ENCODE assay signal across 28 mouse cellular contexts in genomic region chr1:130937170-130937569, GRCm38 (mm10). TPM values are rescaled to one million over a fixed set of nuclear protein-coding genes. Genes with fewer than 3 reads are reported as not detected.
DNase-seq lines count a peak whose midpoint lies in the region; ATAC-seq and TF ChIP-seq lines count a peak whose summit lies in the region.
"Had no signal": no experiment of that assay in that cellular context is flagged by ENCODE, and none has a peak within 500 bp of the region (broad histone marks: within the 10 kb centered on the region; RNA-seq: fewer than 3 reads in every experiment).

No protein-coding gene starts in this region.

- no peaks in the 10 kb centered on the region for H3K27me3 ChIP-seq in intestine, embryonic 15.5 days (replicated peaks)
- no peaks in the 10 kb centered on the region for H3K27me3 ChIP-seq in intestine, postnatal 0 days (replicated peaks; ENCODE audit: control insufficient read depth, insufficient read depth, low read length)
- peaks cover 3 to 7% of the 10 kb centered on the region in 2 experiments; a peak in 3 of 4 replicates for H3K27me3 ChIP-seq in MEL (ENCODE audit: control insufficient read depth in 1 of 2, insufficient read depth in 2 of 2, low read length in 2 of 2)
- no peaks in the 10 kb centered on the region for H3K27me3 ChIP-seq in intestine, embryonic 16.5 days (replicated peaks; ENCODE audit: control insufficient read depth, insufficient read depth, low read length)
- H3K27me3 ChIP-seq: CH12.LX, Patski had no signal

- no peak for TF ChIP-seq EP300 in MEL (IDR thresholded peaks at IDR 0.05; ENCODE audit: low read depth in 1 of 2, low read length in 2 of 2)

- H3K27ac ChIP-seq in intestine, embryonic 15.5 days = no peak overlapping the region
- H3K27ac ChIP-seq in intestine, postnatal 0 days (ENCODE audit: low read depth, low read length) = no peak overlapping the region
- no peak overlapping the region for H3K27ac ChIP-seq in MEL (ENCODE audit: control insufficient read depth, low read depth, low read length)
- H3K27ac ChIP-seq in intestine, embryonic 16.5 days (ENCODE audit: low read length) = no peak overlapping the region
- no peak overlapping the region for H3K27ac ChIP-seq in gastrocnemius, adult 2 months

- intact Hi-C loops in gastrocnemius, adult 2 months (cut with DNase I) = no loop called here

- WGBS in intestine, embryonic 15.5 days = 78% methylated on average over 4 of the region's 4 CpGs
- WGBS in intestine, postnatal 0 days = 71% methylated on average over 4 of the region's 4 CpGs
- WGBS in intestine, embryonic 16.5 days = 77% methylated on average over 4 of the region's 4 CpGs

- DNase-seq in MEL (ENCODE audit: low read depth, low spot score) = peak; percentile 6
- DNase-seq in yolk sac, embryonic 10.5 days (ENCODE audit: low spot score) = peak; percentile 44
- DNase-seq in spleen, postnatal 10 days (ENCODE audit: low spot score in 2 of 2) = no peak
- no peak for DNase-seq in gastrocnemius, adult 2 months
- DNase-seq in spleen, adult 12 weeks (ENCODE audit: low spot score) = no peak
- DNase-seq: adrenal gland, adult 2 months; adrenal gland, adult 8-10 months; adrenal gland, postnatal 10 days; adrenal gland, postnatal 14 days; adrenal gland, postnatal 25 days; adrenal gland, postnatal 36 days; B cell, adult 2 months; cerebellum, adult 11 months; cerebellum, adult 11-12 months; cerebellum, adult 18-20 months had no signal

- no peak overlapping the region for H3K4me3 ChIP-seq in intestine, embryonic 15.5 days (replicated peaks)
- H3K4me3 ChIP-seq in intestine, postnatal 0 days (ENCODE audit: low read depth, low read length) = no peak overlapping the region
- H3K4me3 ChIP-seq in MEL (ENCODE audit: control insufficient read depth in 1 of 2, insufficient read depth in 1 of 2, low read depth in 2 of 2, low read length in 2 of 2) = no peak overlapping the region
- no peak overlapping the region for H3K4me3 ChIP-seq in intestine, embryonic 16.5 days (ENCODE audit: low read length)
- H3K4me3 ChIP-seq in gastrocnemius, adult 2 months = no peak overlapping the region

- H3K4me2 ChIP-seq in intestine, embryonic 15.5 days (replicated peaks) = no peak overlapping the region
- H3K4me2 ChIP-seq in intestine, postnatal 0 days (replicated peaks; ENCODE audit: low read depth) = no peak overlapping the region
- H3K4me2 ChIP-seq in intestine, embryonic 16.5 days (ENCODE audit: low read depth, low read length) = no peak overlapping the region

- H3K36me3 ChIP-seq in intestine, embryonic 15.5 days = no peaks in the 10 kb centered on the region
- H3K36me3 ChIP-seq in intestine, postnatal 0 days (ENCODE audit: control insufficient read depth, insufficient read depth) = no peaks in the 10 kb centered on the region
- H3K36me3 ChIP-seq in MEL (ENCODE audit: control insufficient read depth in 1 of 2, insufficient read depth in 2 of 2, low read length in 2 of 2) = no peaks in the 10 kb centered on the region
- no peaks in the 10 kb centered on the region for H3K36me3 ChIP-seq in intestine, embryonic 16.5 days (ENCODE audit: control insufficient read depth, insufficient read depth, low read length)
- H3K36me3 ChIP-seq: G1E had no signal

- H3K9ac ChIP-seq in intestine, embryonic 15.5 days = no peak overlapping the region
- no peak overlapping the region for H3K9ac ChIP-seq in intestine, postnatal 0 days (ENCODE audit: low read depth, low read length)
- H3K9ac ChIP-seq in MEL (ENCODE audit: control insufficient read depth, low read depth, low read length, poor library complexity, severe bottlenecking) = no peak overlapping the region
- no peak overlapping the region for H3K9ac ChIP-seq in intestine, embryonic 16.5 days (ENCODE audit: low read depth, low read length)

- TF ChIP-seq CTCF in intestine, postnatal 0 days (IDR thresholded peaks at IDR 0.05; ENCODE audit: low read depth) = no peak
- TF ChIP-seq CTCF in MEL (IDR thresholded peaks at IDR 0.05 in 2 of 3, conservative IDR thresholded peaks at IDR 0.05 in 1 of 3; ENCODE audit: control insufficient read depth in 1 of 3, insufficient read depth in 1 of 3, low read depth in 2 of 3, low read length in 3 of 3, poor library complexity in 1 of 3, severe bottlenecking in 1 of 3) = no peak
- TF ChIP-seq CTCF in gastrocnemius, adult 2 months (IDR thresholded peaks at IDR 0.05) = no peak

- H3K79me2 ChIP-seq in MEL (ENCODE audit: control insufficient read depth, insufficient read depth, low read length, poor library complexity) = no peaks in the 10 kb centered on the region

- H3K4me1 ChIP-seq in intestine, embryonic 15.5 days (replicated peaks) = no peaks in the 10 kb centered on the region
- 0 out of 2 replicates have a peak, but pooled peaks cover 2% of the 10 kb centered on the region for H3K4me1 ChIP-seq in intestine, postnatal 0 days (replicated peaks; ENCODE audit: control insufficient read depth, insufficient read depth, low read length)
- H3K4me1 ChIP-seq in MEL (ENCODE audit: control insufficient read depth in 1 of 2, insufficient read depth in 2 of 2, low read length in 2 of 2) = no peaks in the 10 kb centered on the region
- 0 out of 2 replicates have a peak, but pooled peaks cover 2% of the 10 kb centered on the region for H3K4me1 ChIP-seq in intestine, embryonic 16.5 days (ENCODE audit: control insufficient read depth, insufficient read depth, low read length)

- H3K9me3 ChIP-seq in intestine, embryonic 15.5 days = no peaks in the 10 kb centered on the region
- no peaks in the 10 kb centered on the region for H3K9me3 ChIP-seq in intestine, postnatal 0 days (ENCODE audit: control insufficient read depth)
- no peaks in the 10 kb centered on the region for H3K9me3 ChIP-seq in MEL (replicated peaks; ENCODE audit: insufficient read depth, low read length)
- no peaks in the 10 kb centered on the region for H3K9me3 ChIP-seq in intestine, embryonic 16.5 days (ENCODE audit: control insufficient read depth, low read length)
- H3K9me3 ChIP-seq: G1E had no signal

- TF ChIP-seq POLR2A in MEL (IDR thresholded peaks at IDR 0.05; ENCODE audit: control insufficient read depth in 1 of 2, insufficient read depth in 1 of 2, low read depth in 1 of 2, low read length in 2 of 2, poor library complexity in 1 of 2) = no peak

- peak; percentile 62; the same call in 1 of the 2 replicates for ATAC-seq in intestine, embryonic 15.5 days
- no peak for ATAC-seq in intestine, postnatal 0 days
- peak; percentile 81; the same call in 1 of the 2 replicates for ATAC-seq in intestine, embryonic 16.5 days
- ATAC-seq: activated CD4-positive, CD25-positive, alpha-beta regulatory T cell, adult 4 months; CD4-positive, CD25-positive, alpha-beta regulatory T cell, adult 4 months; Patski had no signal

- no peak for TF ChIP-seq RAD21 in MEL (IDR thresholded peaks at IDR 0.05; ENCODE audit: low read depth, low read length)

TF ChIP-seq in MEL, 35 proteins besides CTCF, POLR2A, EP300 and RAD21 (continues in another document):
- TF ChIP-seq GATA1 (IDR thresholded peaks at IDR 0.05; ENCODE audit: low read depth, low read length) (no peak), POLR2AphosphoS2 (IDR thresholded peaks at IDR 0.05; ENCODE audit: low read length) (no peak), MYB (IDR thresholded peaks at IDR 0.05; ENCODE audit: low read depth, low read length) (no peak), SIN3A (IDR thresholded peaks at IDR 0.05; ENCODE audit: low read length) (no peak), MAX (IDR thresholded peaks at IDR 0.05; ENCODE audit: low read length) (no peak), TAL1 (IDR thresholded peaks at IDR 0.05; ENCODE audit: low read length) (no peak), MEF2A (IDR thresholded peaks at IDR 0.05; ENCODE audit: extremely low read depth, insufficient replicate concordance, low read depth, low read length, poor library complexity, severe bottlenecking) (no peak), ELF1 (IDR thresholded peaks at IDR 0.05; ENCODE audit: low read depth, low read length) (no peak), E2F4 (IDR thresholded peaks at IDR 0.05; ENCODE audit: borderline replicate concordance, low read depth, low read length) (no peak), SMC3 (IDR thresholded peaks at IDR 0.05; ENCODE audit: low read depth, low read length) (no peak), CHD1 (IDR thresholded peaks at IDR 0.05; ENCODE audit: low read depth, low read length) (no peak), GABPA (IDR thresholded peaks at IDR 0.05; ENCODE audit: low read depth, low read length) (no peak), ZC3H11A (IDR thresholded peaks at IDR 0.05; ENCODE audit: low read depth, low read length) (no peak), BHLHE40 (IDR thresholded peaks at IDR 0.05; ENCODE audit: borderline replicate concordance, low read depth, low read length) (no peak), TCF12 (IDR thresholded peaks at IDR 0.05; ENCODE audit: low read depth, low read length) (no peak), RCOR1 (IDR thresholded peaks at IDR 0.05; ENCODE audit: low read depth, low read length) (no peak), CHD2 (IDR thresholded peaks at IDR 0.05; ENCODE audit: low read length) (no peak)

RNA-seq across cellular contexts. Expression of gene Il19, which starts 2.7 kb away (rescaled TPM):
- 0.20 and 0.33 TPM in 2 replicates for polyA plus RNA-seq in intestine, embryonic 15.5 days (2015; fragmentation: Nextera tagmentation; extraction: Ambion mirVana)
- not detected in 2 replicates for polyA plus RNA-seq in intestine, postnatal 0 days (2015; fragmentation: Nextera tagmentation; extraction: Ambion mirVana)
- total RNA-seq in MEL (2012; rRNA removed) = not detected in 2 replicates
- polyA plus RNA-seq in MEL (2012; ENCODE audit: insufficient read depth in 1 of 2, insufficient read length in 2 of 2, low read depth in 1 of 2, low replicate concordance in 2 of 2, missing spikeins in 1 of 2) = not detected
- polyA plus RNA-seq in intestine, embryonic 16.5 days (2015; fragmentation: Nextera tagmentation; extraction: Ambion mirVana) = 0.20 TPM in 1 of 2 replicates, not detected in the other
- total RNA-seq in gastrocnemius, adult 2 months (2021) = not detected
- total RNA-seq: adrenal gland, adult 18-20 months; adrenal gland, adult 2 months; adrenal gland, adult 8-10 months; adrenal gland, postnatal 10 days; adrenal gland, postnatal 14 days; adrenal gland, postnatal 25 days; adrenal gland, postnatal 36 days; adrenal gland, postnatal 4 days; G1E had no signal
- polyA plus RNA-seq: activated CD4-positive, CD25-positive, alpha-beta regulatory T cell, adult 4 months; adrenal gland, adult 2 months; brain, embryonic 14.5 days; CD4-positive, CD25-positive, alpha-beta regulatory T cell, adult 4 months; G1E had no signal

RNA-seq across cellular contexts. Expression of gene Il20, which starts 25.9 kb away (rescaled TPM):
- polyA plus RNA-seq in intestine, embryonic 15.5 days (2015; fragmentation: Nextera tagmentation; extraction: Ambion mirVana) = not detected in 2 replicates
- polyA plus RNA-seq in intestine, postnatal 0 days (2015; fragmentation: Nextera tagmentation; extraction: Ambion mirVana) = not detected in 2 replicates
- not detected in 2 replicates for total RNA-seq in MEL (2012; rRNA removed)
- polyA plus RNA-seq in MEL (2012; ENCODE audit: insufficient read depth in 1 of 2, insufficient read length in 2 of 2, low read depth in 1 of 2, low replicate concordance in 2 of 2, missing spikeins in 1 of 2) = not detected
- polyA plus RNA-seq in intestine, embryonic 16.5 days (2015; fragmentation: Nextera tagmentation; extraction: Ambion mirVana) = not detected in 2 replicates
- total RNA-seq in gastrocnemius, adult 2 months (2021) = not detected
- total RNA-seq: adrenal gland, adult 18-20 months; adrenal gland, adult 2 months; adrenal gland, adult 8-10 months; adrenal gland, postnatal 10 days; adrenal gland, postnatal 14 days; adrenal gland, postnatal 25 days; adrenal gland, postnatal 36 days; adrenal gland, postnatal 4 days; CH12.LX; ES-E14; G1E had no signal
- polyA plus RNA-seq: activated CD4-positive, CD25-positive, alpha-beta regulatory T cell, adult 4 months; adrenal gland, adult 2 months; brain, embryonic 14.5 days; C2C12; CD4-positive, CD25-positive, alpha-beta regulatory T cell, adult 4 months; G1E; Patski had no signal

RNA-seq across cellular contexts. Expression of gene Il24, which starts 49.9 kb away (rescaled TPM):
- polyA plus RNA-seq in intestine, embryonic 15.5 days (2015; fragmentation: Nextera tagmentation; extraction: Ambion mirVana) = not detected in 2 replicates
- polyA plus RNA-seq in intestine, postnatal 0 days (2015; fragmentation: Nextera tagmentation; extraction: Ambion mirVana) = not detected in 2 replicates
- total RNA-seq in MEL (2012; rRNA removed) = not detected in 2 replicates
- polyA plus RNA-seq in MEL (2012; ENCODE audit: insufficient read depth in 1 of 2, insufficient read length in 2 of 2, low read depth in 1 of 2, low replicate concordance in 2 of 2, missing spikeins in 1 of 2) = not detected
- not detected in 2 replicates for polyA plus RNA-seq in intestine, embryonic 16.5 days (2015; fragmentation: Nextera tagmentation; extraction: Ambion mirVana)
- total RNA-seq in gastrocnemius, adult 2 months (2021) = not detected
- total RNA-seq: adrenal gland, adult 18-20 months; adrenal gland, adult 2 months; adrenal gland, adult 8-10 months; adrenal gland, postnatal 10 days; adrenal gland, postnatal 14 days; adrenal gland, postnatal 25 days; adrenal gland, postnatal 36 days; adrenal gland, postnatal 4 days; CH12.LX; G1E had no signal
- polyA plus RNA-seq: activated CD4-positive, CD25-positive, alpha-beta regulatory T cell, adult 4 months; adrenal gland, adult 2 months; brain, embryonic 14.5 days; C2C12; CD4-positive, CD25-positive, alpha-beta regulatory T cell, adult 4 months; G1E had no signal

Comparison
In these comparisons a context has a peak if more than half of its experiments do, and no peak if none do; other contexts are left out.
1. DNase-seq: peak in MEL (single experiment) and yolk sac, embryonic 10.5 days (single experiment); none in spleen, postnatal 10 days (0 of 2), gastrocnemius, adult 2 months (single experiment) and spleen, adult 12 weeks (single experiment).